In genomic region chr2:168338382-168338781, GRCm38 (mm10) we compare ENCODE assay signal across 9 mouse cellular contexts. TPM values are rescaled to one million over a fixed set of nuclear protein-coding genes. Genes with fewer than 3 reads are reported as not detected.
DNase-seq lines count a peak whose midpoint lies in the region; ATAC-seq lines count a peak whose summit lies in the region.
"Had no signal": no experiment of that assay in that cellular context is flagged by ENCODE, and none has a peak within 500 bp of the region (broad histone marks: within the 10 kb centered on the region; RNA-seq: fewer than 3 reads in every experiment).

No protein-coding gene starts in this region.

- no peak overlapping the region for H3K9ac ChIP-seq in forebrain, embryonic 15.5 days (replicated peaks)

- no peaks in the 10 kb centered on the region for H3K9me3 ChIP-seq in forebrain, embryonic 15.5 days

- no peaks in the 10 kb centered on the region for H3K27me3 ChIP-seq in forebrain, embryonic 15.5 days

- peak; percentile 27; the same call in 1 of the 2 replicates for ATAC-seq in frontal cortex, adult (ENCODE audit: low TSS enrichment)
- peak; percentile 10; the same call in 1 of the 2 replicates for ATAC-seq in forebrain, embryonic 15.5 days (replicated peaks)
- ATAC-seq in erythroblast, adult 5-6 weeks (replicated peaks; ENCODE audit: low FRiP score, poor library complexity, severe bottlenecking), result no peak
- no peak for ATAC-seq in monocyte, adult 5-6 weeks (replicated peaks; ENCODE audit: insufficient number of reproducible peaks, low FRiP score, low TSS enrichment, poor library complexity, severe bottlenecking)

- H3K4me1 ChIP-seq in forebrain, embryonic 15.5 days, result peaks cover 45% of the 10 kb centered on the region

- H3K4me3 ChIP-seq in forebrain, embryonic 15.5 days, result no peak overlapping the region

- peak overlapping the region; percentile 79 for H3K27ac ChIP-seq in forebrain, embryonic 15.5 days (replicated peaks)
- H3K27ac ChIP-seq: macrophage had no signal

- H3K4me2 ChIP-seq in forebrain, embryonic 15.5 days (replicated peaks), result no peak overlapping the region

- WGBS in forebrain, embryonic 15.5 days, result 38% methylated on average over 4 of the region's 4 CpGs

- H3K36me3 ChIP-seq in forebrain, embryonic 15.5 days, result no peaks in the 10 kb centered on the region

- DNase-seq in frontal cortex, postnatal 25 days (ENCODE audit: low spot score in 2 of 2), result no peak
- DNase-seq in layer of hippocampus, postnatal 14 days (ENCODE audit: low spot score in 2 of 2), result peak; percentile 70 to 86
- peak; percentile 84 to 91 for DNase-seq in right cerebral cortex, postnatal 10 days (ENCODE audit: low spot score in 2 of 2)
- DNase-seq in ovary, postnatal 10 days (ENCODE audit: low spot score), result no peak

RNA-seq across cellular contexts. Expression of gene Kcng1, which starts 56.8 kb away (rescaled TPM):
- polyA plus RNA-seq in forebrain, embryonic 15.5 days (2015; fragmentation: Nextera tagmentation; extraction: Ambion mirVana), result 16.0 and 16.7 TPM in 2 replicates
- total RNA-seq in layer of hippocampus, postnatal 14 days (2021), result 10 to 100 TPM; 33.0 to 41.3 TPM
- 0.58 TPM in 1 of 2 replicates, not detected in the other for total RNA-seq in erythroblast, adult 5-6 weeks (2015; ENCODE audit: low replicate concordance)
- not detected in 2 replicates for total RNA-seq in erythroblast, adult 5-6 weeks (2017; ENCODE audit: low replicate concordance)
- total RNA-seq in monocyte, adult 5-6 weeks (2017), result not detected in 3 replicates
- polyA plus RNA-seq: macrophage had no signal

Comparison
In these comparisons a context has a peak if more than half of its experiments do, and no peak if none do; other contexts are left out.
1. ATAC-seq: peak in frontal cortex, adult (single experiment) and forebrain, embryonic 15.5 days (single experiment); none in erythroblast, adult 5-6 weeks (single experiment) and monocyte, adult 5-6 weeks (single experiment).
2. DNase-seq: peak in layer of hippocampus, postnatal 14 days (2 of 2) and right cerebral cortex, postnatal 10 days (2 of 2); none in frontal cortex, postnatal 25 days (0 of 2) and ovary, postnatal 10 days (single experiment).
3. RNA of gene Kcng1, which starts 56.8 kb away (total RNA-seq): 33.0 to 41.3 TPM in layer of hippocampus, postnatal 14 days; 0.58 TPM in erythroblast, adult 5-6 weeks and not detected in monocyte, adult 5-6 weeks; every median in the first group is over 10 times any median in the second.